Mouse (Mus musculus): ENCODE data around the gene Gm10203. TPM values are rescaled to one million over a fixed set of nuclear protein-coding genes. Genes with fewer than 3 reads are reported as not detected.

Gene Gm10203
- total RNA-seq, 2 experiments from 2014 or later = not detected

Other genes with a start within 250 kb of the Gm10203 start
- gene Caprin2, start 233.9 kb upstream of the Gm10203 start, total RNA-seq (2021) = 10 to 100 TPM in 1 of 2 experiments, 1 to 10 TPM in 1; 9.7 to 11.1 TPM
- 10 to 100 TPM; 21.8 to 21.9 TPM for gene Sinhcaf, start 183.7 kb upstream of the Gm10203 start, total RNA-seq (2021)
- gene Dennd5b, start 28.5 kb upstream of the Gm10203 start, total RNA-seq (2021) = 10 to 100 TPM; 37.9 to 41.0 TPM
- 10 to 100 TPM; 12.2 to 15.7 TPM for gene Etfbkmt, start 9.7 kb downstream of the Gm10203 start, total RNA-seq (2021)
- 10 to 100 TPM; 21.0 to 25.7 TPM for gene Amn1, start 58.5 kb downstream of the Gm10203 start, total RNA-seq (2021)
- gene Resf1, start 179.2 kb downstream of the Gm10203 start, total RNA-seq (2021) = 10 to 100 TPM; 20.9 to 24.8 TPM

Measured in heart, postnatal 4 days (tissue).